ENCODE assay signal across 9 mouse cellular contexts in genomic region chr9:86694644-86695043, GRCm38 (mm10). TPM values are rescaled to one million over a fixed set of nuclear protein-coding genes. Genes with fewer than 3 reads are reported as not detected.
DNase-seq lines count a peak whose midpoint lies in the region; ATAC-seq and TF ChIP-seq lines count a peak whose summit lies in the region.
"Had no signal": no experiment of that assay in that cellular context is flagged by ENCODE, and none has a peak within 500 bp of the region (broad histone marks: within the 10 kb centered on the region; RNA-seq: fewer than 3 reads in every experiment).

No protein-coding gene starts in this region.

- no peaks in the 10 kb centered on the region for H3K9me3 ChIP-seq in erythroblast, embryonic 14.5 days (ENCODE audit: control insufficient read depth, low read length)
- H3K9me3 ChIP-seq in embryonic facial prominence, embryonic 12.5 days, result no peaks in the 10 kb centered on the region
- H3K9me3 ChIP-seq in midbrain, embryonic 13.5 days, result no peaks in the 10 kb centered on the region

- WGBS in embryonic facial prominence, embryonic 12.5 days, result 94% methylated on average over 7 of the region's 7 CpGs
- 97% methylated on average over 7 of the region's 7 CpGs for WGBS in midbrain, embryonic 13.5 days

- peak overlapping the region; percentile 87; the same call in 1 of the 2 replicates for H3K4me2 ChIP-seq in embryonic facial prominence, embryonic 12.5 days (replicated peaks)
- peak overlapping the region; percentile 20; the same call in 1 of the 2 replicates for H3K4me2 ChIP-seq in midbrain, embryonic 13.5 days (replicated peaks)

- TF ChIP-seq CTCF in layer of hippocampus, adult 2 months (conservative IDR thresholded peaks at IDR 0.05), result no peak

- peak overlapping the region; percentile 77 for H3K4me3 ChIP-seq in erythroblast, embryonic 14.5 days (replicated peaks)
- H3K4me3 ChIP-seq in layer of hippocampus, adult 2 months, result peak overlapping the region; percentile 78
- no peak overlapping the region for H3K4me3 ChIP-seq in embryonic facial prominence, embryonic 12.5 days
- H3K4me3 ChIP-seq in midbrain, embryonic 13.5 days (replicated peaks), result peak overlapping the region; percentile 76

- peaks cover 15% of the 10 kb centered on the region for H3K4me1 ChIP-seq in erythroblast, embryonic 14.5 days (ENCODE audit: control insufficient read depth)
- H3K4me1 ChIP-seq in embryonic facial prominence, embryonic 12.5 days, result no peaks in the 10 kb centered on the region
- H3K4me1 ChIP-seq in midbrain, embryonic 13.5 days (replicated peaks), result 0 out of 2 replicates have a peak, but pooled peaks cover 3% of the 10 kb centered on the region

- no peak for ATAC-seq in erythroblast, adult 5-6 weeks (replicated peaks; ENCODE audit: low FRiP score, poor library complexity, severe bottlenecking)
- no peak for ATAC-seq in embryonic facial prominence, embryonic 12.5 days (ENCODE audit: insufficient number of reproducible peaks, insufficient read depth, low FRiP score, low TSS enrichment)
- no peak for ATAC-seq in midbrain, embryonic 13.5 days

- H3K27ac ChIP-seq in layer of hippocampus, adult 2 months, result peak overlapping the region; percentile 91; the same call in 1 of the 2 replicates
- H3K27ac ChIP-seq in embryonic facial prominence, embryonic 12.5 days, result no peak overlapping the region
- H3K27ac ChIP-seq in midbrain, embryonic 13.5 days, result no peak overlapping the region

- DNase-seq in layer of hippocampus, adult 2 months (ENCODE audit: low spot score in 2 of 2), result no peak
- no peak for DNase-seq in layer of hippocampus, adult 9-11 months
- DNase-seq in kidney, adult 18-20 months, result no peak
- DNase-seq in spleen, adult 12 weeks (ENCODE audit: low spot score), result no peak

- H3K36me3 ChIP-seq in erythroblast, embryonic 14.5 days (ENCODE audit: control insufficient read depth), result no peaks in the 10 kb centered on the region
- no peaks in the 10 kb centered on the region for H3K36me3 ChIP-seq in embryonic facial prominence, embryonic 12.5 days
- H3K36me3 ChIP-seq in midbrain, embryonic 13.5 days, result no peaks in the 10 kb centered on the region

- peaks cover 13% of the 10 kb centered on the region for H3K27me3 ChIP-seq in erythroblast, embryonic 14.5 days (ENCODE audit: control insufficient read depth)
- H3K27me3 ChIP-seq in embryonic facial prominence, embryonic 12.5 days, result no peaks in the 10 kb centered on the region
- no peaks in the 10 kb centered on the region for H3K27me3 ChIP-seq in midbrain, embryonic 13.5 days

- H3K9ac ChIP-seq in embryonic facial prominence, embryonic 12.5 days, result no peak overlapping the region
- no peak overlapping the region for H3K9ac ChIP-seq in midbrain, embryonic 13.5 days (replicated peaks)

RNA-seq across cellular contexts. Expression of gene Me1, which starts 1.1 kb away (rescaled TPM):
- 0.03 and 0.05 TPM in 2 replicates for polyA plus RNA-seq in erythroblast, embryonic 14.5 days (2012)
- 0.58 TPM in 1 of 2 replicates, not detected in the other for total RNA-seq in erythroblast, adult 5-6 weeks (2015; ENCODE audit: low replicate concordance)
- total RNA-seq in erythroblast, adult 5-6 weeks (2017; ENCODE audit: low replicate concordance), result 2.8 TPM in 1 of 2 replicates, not detected in the other
- 10 to 100 TPM; 63.2 to 63.9 TPM for total RNA-seq in layer of hippocampus, adult 2 months (2021)
- polyA plus RNA-seq in embryonic facial prominence, embryonic 12.5 days (2016; fragmentation: Nextera tagmentation; extraction: Ambion mirVana), result 15.2 and 17.8 TPM in 2 replicates
- polyA plus RNA-seq in midbrain, embryonic 13.5 days (2015; fragmentation: Nextera tagmentation; extraction: Ambion mirVana), result 18.7 and 20.1 TPM in 2 replicates

RNA-seq across cellular contexts. Expression of gene Prss35, which starts 48.8 kb away (rescaled TPM):
- not detected in 2 replicates for polyA plus RNA-seq in erythroblast, embryonic 14.5 days (2012)
- total RNA-seq in erythroblast, adult 5-6 weeks (2015; ENCODE audit: low replicate concordance), result not detected in 2 replicates
- total RNA-seq in erythroblast, adult 5-6 weeks (2017; ENCODE audit: low replicate concordance), result not detected in 2 replicates
- 1 to 10 TPM; 5.3 to 5.9 TPM for total RNA-seq in layer of hippocampus, adult 2 months (2021)
- polyA plus RNA-seq in embryonic facial prominence, embryonic 12.5 days (2016; fragmentation: Nextera tagmentation; extraction: Ambion mirVana), result 11.8 and 14.9 TPM in 2 replicates
- 1.4 and 1.7 TPM in 2 replicates for polyA plus RNA-seq in midbrain, embryonic 13.5 days (2015; fragmentation: Nextera tagmentation; extraction: Ambion mirVana)
- total RNA-seq: hematopoietic stem cell, adult 5-6 weeks had no signal

Comparison
In these comparisons a context has a peak if more than half of its experiments do, and no peak if none do; other contexts are left out.
1. RNA of gene Me1, which starts 1.1 kb away (polyA plus RNA-seq): 18.7 to 20.1 TPM in midbrain, embryonic 13.5 days and 15.2 to 17.8 TPM in embryonic facial prominence, embryonic 12.5 days; 0.03 to 0.05 TPM in erythroblast, embryonic 14.5 days; every median in the first group is over 10 times any median in the second.